Mouse (Mus musculus) cerebellum, adult 11-12 months (tissue): ENCODE measurements around the gene Btbd35f2.
"Not testable (repeated sequence)": the region's sequence is repeated elsewhere in the genome, so short reads cannot be mapped to it uniquely, and the experiment has no call there.

ENCODE experiments used
- DNase-seq: peaks from one replicate; pipeline ENCODE4 v3.0.0; 2022

Btbd35f2 gene

DNA sequence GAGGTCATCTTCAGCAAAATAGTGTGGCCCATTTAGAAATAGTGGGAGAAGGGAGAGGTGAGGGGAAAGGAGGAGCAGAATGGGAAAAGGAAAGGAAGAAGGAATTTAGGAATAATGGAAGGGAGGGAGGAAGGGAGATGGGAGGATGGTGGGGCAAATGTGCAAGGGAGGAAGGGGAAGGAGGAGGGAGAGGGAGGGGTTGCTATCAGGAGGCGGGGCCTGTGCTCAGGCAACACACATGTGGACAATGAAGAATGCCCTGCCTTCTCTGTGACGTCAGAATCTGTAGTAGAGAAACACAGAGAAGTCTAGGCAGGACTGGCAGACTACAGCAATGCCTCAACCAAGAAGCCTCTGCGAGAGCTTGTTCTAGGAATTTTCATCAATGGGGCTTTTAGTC is at the start of gene Btbd35f2:
Btbd35f2 (plus strand) TSS at position 301 of the 400 bp plus-strand sequence.
- not testable (repeated sequence) for DNase-seq
